Mouse (Mus musculus) heart, adult 11 months (tissue): Measurements from ENCODE around the gene Fezf1.

Source experiments
- DNase-seq: peaks from one replicate; pipeline ENCODE4 v3.0.0; 2022

Gene Fezf1

GRCm38 (mm10) chr6:23246790-23247511 is 1.2 kb downstream of the Fezf1 start:
- DNase-seq = no peak

GRCm38 (mm10) chr6:23246061-23246789 is 1.9 kb downstream of the Fezf1 start:
- no peak for DNase-seq

- DNase-seq = no peak
Observed at GRCm38 (mm10) chr6:23245545-23246011, 2.6 kb downstream of the Fezf1 start.

GRCm38 (mm10) chr6:23245121-23245520 is 3.0 kb downstream of the Fezf1 start:
- no peak for DNase-seq

GRCm38 (mm10) chr6:23243821-23244760 is 4.1 kb downstream of the Fezf1 start:
- no peak for DNase-seq

- no peak for DNase-seq
Observed at GRCm38 (mm10) chr6:23211499-23211898, 36.7 kb downstream of the Fezf1 start.

- no peak for DNase-seq
Observed at GRCm38 (mm10) chr6:23207791-23208190, 40.4 kb downstream of the Fezf1 start.

GRCm38 (mm10) chr6:23202630-23203029 is 45.5 kb downstream of the Fezf1 start:
- DNase-seq = no peak
